Mouse (Mus musculus) testis, postnatal 14 days (tissue): ENCODE measurements around the gene Apoc4.

ENCODE experiments used
- DNase-seq: peaks from one replicate; pipeline ENCODE4 v3.0.0; 2021; ENCODE audit warnings: low spot score

Apoc4 gene

DNA sequence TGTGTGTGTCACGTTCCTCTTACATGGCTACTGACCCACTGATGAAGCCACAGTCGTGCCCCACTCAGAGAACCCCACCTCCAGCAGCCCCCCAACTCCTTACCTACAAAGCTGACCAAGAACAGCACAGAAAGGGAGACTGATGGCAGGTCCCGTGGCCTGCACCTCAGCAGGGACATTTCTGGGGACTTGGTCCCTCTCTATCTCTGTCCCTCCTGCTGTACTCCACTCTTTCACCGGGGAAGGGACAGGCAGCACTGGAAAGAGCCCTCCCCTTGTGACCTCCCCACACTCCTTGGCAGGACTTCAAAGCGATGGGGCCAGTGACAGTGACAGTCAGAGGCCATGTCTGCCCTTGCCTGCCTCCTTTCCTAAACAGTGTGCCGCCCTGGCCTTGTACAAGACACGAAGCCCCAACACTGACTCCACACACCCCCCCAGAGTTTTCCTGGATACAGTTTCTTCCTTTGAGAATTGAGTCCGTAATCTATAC, at the start of gene Apoc4, which contains the start of gene Gm44805:
Gene Apoc4 (minus strand): TSS at position 278 of the 493 bp plus-strand sequence.
Gene Gm44805 (minus strand): TSS at position 222 of the 493 bp plus-strand sequence.
- no peak for DNase-seq

DNA sequence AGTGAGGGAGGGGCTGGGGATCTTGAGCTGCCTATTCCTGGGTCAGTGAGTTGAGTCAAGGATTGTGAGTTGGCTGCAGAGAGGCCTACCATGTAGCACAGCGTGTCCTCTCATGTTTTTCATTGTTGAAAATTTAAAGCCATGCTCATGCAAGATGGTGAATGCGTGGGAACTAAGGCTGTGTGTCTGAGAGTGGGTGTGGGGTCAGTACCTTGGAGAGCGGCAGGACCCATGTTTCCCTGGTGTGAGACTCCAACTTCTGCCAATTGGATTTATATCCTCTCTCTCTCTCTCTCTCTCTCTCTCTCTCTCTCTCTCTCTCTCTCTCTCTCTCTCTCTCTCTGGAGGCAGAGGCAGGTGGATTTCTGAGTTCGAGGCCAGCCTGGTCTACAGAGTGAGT, 45.3 kb upstream of the Apoc4 start:
- no peak for DNase-seq

DNA sequence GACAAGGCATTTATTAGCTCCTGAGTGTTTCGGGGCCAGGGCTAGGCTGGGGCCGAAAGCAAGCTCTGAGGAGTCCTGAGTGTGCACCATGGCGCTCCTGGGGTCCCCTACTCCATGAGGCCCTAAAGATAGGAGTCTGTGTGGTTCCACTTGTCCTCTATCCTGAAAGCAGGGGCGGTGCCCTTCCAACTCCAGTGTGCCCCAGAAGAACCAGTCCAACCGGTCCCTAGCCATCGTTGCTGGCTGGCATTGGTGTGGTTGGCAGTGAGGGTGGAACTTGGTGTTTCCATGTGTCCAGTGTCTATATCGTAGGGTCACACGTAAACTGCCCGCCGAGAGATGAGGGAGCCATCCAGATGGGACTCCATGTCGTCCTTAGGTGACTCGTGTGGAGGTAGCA, 42.9 kb upstream of the Apoc4 start:
- no peak for DNase-seq

DNA sequence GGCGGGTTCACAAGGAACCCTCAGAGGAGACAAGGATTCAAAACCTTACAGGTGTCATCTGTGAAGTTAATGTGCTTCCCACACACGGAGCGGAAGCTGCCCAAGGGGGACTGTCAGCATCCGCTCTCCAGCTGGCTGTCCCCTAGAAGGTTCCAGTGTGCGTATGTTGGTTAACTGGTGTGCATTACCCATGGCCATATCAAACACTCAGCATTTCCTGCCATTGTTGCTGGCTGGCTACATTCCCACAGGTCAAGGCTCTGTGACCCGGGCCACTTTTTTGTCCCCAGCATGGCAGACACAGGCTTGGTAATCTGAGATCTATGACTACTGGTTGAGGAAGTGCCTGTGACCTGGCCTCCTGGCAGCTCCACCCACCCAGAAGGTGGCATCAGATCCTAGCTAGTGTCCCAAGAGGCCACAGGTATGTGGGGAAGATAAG, 41.5 kb upstream of the Apoc4 start:
- DNase-seq = no peak

DNA sequence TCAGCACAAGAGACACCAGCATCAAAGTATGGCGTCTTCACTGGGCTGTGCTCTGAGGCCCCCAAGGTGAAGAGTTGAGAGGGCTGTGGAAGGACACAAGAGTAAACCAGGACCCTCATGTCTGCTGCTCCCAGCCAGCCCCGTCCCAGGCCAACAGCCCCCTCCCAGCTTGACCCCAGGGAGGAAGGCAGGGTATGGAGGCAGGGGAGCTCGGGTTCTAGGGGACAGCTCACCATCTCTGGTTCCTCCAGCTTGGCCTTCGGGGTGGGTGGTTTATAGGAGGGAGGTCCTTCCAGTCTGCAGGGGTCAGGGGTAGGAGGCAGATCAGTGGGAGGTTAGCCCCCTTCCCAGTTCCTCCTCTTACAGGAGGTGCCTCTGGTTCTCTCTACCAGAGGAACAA, 37.9 kb upstream of the Apoc4 start:
- no peak for DNase-seq

DNA sequence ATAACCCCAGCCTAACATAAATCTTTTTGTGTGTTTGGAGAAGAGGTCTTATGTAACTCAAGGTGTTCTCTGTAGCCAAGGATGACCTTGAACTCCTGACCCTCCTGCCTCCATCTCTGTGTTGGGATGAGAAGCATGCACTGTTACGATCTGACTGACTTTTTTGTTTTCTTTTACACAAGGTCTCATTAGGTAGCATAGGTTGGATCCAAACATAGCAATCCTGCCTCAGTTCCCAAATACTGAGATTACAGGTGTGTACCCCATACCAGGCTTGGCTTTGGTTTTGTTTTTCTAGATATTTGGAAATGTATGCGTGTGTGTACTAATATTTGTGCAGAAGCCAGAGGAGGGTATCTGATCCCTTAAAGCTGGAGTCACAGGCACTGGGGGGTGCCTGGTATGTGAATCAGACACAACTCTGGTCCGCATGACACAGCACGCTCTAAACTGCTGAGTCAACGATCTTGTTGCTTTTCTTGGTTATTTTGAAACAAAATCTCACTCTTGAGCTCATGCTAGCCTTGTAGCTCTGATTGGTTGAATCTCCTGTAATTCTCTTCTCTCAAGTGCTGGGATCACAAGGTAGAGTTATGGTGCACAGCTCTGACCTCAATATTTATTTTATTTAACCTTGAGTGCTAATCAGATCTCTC, 37.1 kb upstream of the Apoc4 start:
- DNase-seq = no peak

DNA sequence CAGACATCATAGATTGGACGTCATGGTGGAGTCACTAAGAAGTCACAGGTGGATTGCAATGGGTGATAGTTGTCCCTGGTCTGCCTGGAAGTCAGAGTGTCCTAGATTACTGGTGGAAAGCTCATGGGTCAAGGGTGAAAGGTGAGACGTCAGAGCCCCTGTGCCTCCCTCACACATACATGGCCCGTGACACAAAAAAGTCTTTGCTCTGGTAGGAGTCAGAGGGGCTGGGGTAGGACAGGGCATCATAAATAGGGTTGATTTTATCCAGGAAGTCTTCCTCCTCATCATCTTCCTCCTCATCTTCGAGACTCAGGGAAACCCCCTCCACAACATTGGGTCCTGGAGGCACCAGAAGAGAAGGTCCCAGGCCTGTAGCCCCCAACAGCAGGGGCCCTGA, 36.1 kb upstream of the Apoc4 start:
- no peak for DNase-seq

DNA sequence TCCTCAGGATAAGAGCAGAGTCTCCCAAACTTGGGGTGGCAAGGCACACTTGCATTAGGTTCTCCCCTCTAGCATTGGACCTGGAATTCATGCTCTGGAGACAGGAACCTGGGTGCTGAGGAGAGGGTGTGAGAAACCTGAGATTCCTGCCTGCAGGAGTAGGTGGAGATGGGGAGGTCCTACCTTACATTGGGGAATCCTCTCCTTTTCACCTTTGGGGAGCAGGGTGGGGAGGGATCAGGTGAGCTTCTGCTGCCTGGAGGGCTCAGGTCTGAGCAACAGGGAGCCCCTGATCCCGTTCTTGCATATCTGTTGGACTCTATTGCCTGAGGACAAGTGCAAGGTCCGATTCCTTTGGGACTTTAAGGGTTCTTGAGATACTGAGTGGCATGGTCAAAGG, 35.5 kb upstream of the Apoc4 start:
- DNase-seq = no peak

DNA sequence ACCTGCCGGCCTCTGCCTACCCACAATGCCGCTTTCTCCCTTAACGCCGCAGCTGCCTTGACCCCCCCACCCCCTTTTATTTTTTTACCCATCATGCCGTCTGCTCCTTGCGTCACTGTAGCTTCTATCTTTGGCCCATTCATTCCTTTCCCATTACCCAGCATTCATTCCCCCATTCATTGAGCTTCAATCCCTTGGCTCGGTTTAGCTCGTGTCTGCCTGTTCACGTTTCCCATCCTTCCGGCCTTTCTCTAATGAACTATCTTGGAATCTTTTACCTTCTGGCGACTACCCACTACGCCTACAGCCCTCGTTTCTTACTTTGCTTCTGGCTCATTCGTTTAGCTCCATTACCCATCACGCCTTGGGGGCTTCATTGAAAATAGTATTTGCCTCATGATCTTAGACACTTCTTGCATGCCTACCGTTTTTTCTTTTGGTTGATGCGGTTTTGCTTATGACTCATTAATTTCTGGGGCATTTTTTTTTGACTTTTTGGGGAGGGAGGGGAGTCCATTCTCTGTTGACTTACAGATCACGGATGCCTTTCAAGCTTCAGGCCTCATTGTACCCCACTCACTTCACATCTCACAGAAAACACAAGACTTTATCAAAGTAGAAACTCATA, 34.9 kb upstream of the Apoc4 start:
- DNase-seq = no peak

DNA sequence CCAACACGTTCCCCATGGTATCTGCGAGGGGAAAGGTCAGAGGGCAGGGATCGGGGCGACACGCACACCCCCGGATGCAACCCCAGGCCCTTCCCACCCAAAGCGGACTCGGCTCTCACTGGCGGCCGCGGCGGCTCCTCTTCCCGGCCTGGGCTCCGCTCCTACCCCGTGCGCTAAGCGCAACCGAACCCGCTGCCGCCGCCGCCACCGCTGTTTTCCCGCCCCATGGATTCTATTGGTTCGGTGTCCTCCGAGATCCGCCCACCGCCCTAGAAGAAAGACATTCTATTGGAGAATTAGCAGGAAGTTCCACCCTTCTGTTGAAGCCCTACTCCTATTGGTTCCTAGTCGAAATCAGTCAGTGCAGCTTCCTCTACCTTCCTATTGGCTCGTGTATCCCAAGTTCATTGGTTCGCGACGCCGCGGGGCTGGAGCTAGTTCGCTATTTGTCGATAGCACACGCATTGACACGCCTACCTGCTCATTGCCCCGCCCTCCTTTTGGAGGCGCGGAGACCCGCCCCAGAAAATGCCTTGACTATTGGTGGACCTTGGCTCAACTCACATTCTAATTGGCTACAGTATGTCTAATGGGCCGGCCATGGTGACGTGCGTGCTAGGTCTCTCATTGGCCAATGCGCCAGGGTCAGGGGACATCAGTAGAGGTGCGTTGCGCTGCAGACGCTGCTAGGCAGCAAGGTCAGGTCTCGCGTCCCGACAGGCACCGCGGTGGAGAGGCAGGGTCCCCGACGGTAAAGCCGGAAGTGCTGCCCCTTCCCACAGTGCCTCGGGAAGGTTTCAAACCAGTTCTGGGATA, 34.2 kb upstream of the Apoc4 start, which contains the start of gene Tomm40:
Gene Tomm40 (minus strand): TSS at position 200 of the 816 bp plus-strand sequence.
- peak; percentile 99 for DNase-seq

DNA sequence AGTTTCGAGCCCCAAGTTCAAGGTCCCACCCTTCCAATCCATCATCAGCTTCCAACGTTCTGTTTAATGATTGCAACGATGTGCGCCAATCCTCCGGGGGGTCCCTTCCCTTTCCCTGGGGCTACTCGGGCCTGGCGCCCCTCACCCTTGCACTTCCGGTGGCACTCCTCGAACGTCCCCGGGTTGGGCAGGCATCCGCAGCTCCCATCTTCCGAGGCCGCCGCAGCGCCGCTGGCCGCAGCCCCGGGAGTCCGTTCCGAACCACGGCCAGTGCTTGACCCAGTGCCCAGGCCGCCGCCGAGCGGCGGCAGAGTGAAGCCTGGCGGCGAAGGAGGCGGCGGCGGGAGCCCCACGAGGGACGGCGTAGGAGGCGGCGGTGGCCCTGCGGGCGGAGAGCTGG, 33.6 kb upstream of the Apoc4 start:
- no peak for DNase-seq

DNA sequence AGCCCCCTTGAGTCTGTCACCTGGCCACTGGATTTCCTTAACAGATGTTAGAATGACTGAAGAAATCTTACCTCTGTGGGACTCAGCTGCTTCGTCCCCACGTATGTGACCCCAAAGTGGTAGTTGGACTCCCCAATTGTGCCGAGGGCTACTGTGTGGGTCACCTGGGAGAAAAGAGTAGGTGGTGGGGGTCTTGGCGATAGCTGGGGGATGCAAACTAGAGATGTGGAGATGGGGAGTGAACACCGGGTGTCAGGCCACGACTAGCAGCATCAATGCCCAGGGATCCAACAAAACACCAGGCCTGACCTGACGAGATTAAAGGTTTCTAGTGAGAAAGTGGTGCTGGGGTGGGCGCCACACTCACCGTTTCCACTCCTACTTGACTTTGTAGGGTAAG, 32.3 kb upstream of the Apoc4 start:
- DNase-seq = no peak

DNA sequence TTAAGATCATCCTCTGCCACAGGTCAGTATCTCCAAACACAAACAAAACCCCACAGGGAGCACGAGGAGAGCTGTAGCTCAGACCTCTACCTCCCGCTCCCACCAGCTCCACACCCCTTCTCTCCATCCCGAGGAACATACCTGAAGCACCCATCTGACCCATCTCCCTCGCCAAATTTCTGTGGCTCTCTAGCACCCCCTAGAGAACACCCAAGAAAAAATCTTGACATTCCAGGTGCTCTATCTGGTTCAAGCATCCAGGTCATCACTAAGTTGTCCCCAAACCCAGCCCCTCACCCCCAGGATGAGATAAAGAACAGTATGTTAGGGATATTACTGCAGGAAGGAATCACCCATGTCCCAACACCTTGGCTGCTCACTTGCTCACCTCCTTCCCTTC, 31.9 kb upstream of the Apoc4 start:
- no peak for DNase-seq

DNA sequence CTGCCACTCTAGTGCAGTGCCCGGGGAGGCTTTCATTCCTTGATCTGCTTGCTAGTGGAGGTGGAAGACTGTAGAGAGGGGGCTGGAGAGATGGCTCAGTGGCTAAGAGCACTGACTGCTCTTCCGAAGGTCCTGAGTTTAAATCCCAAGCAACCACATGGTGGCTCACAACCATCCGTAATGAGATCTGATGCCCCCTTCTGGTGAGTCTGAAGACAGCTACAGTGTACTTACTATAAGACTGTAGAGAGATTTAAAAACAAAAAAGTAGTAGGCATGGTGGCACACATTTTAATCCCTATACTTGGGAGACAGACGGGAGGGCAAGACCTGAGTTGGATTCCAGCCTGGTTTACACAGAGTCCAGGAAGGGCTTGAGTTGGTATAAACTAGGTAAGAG, 31.1 kb upstream of the Apoc4 start:
- no peak for DNase-seq

DNA sequence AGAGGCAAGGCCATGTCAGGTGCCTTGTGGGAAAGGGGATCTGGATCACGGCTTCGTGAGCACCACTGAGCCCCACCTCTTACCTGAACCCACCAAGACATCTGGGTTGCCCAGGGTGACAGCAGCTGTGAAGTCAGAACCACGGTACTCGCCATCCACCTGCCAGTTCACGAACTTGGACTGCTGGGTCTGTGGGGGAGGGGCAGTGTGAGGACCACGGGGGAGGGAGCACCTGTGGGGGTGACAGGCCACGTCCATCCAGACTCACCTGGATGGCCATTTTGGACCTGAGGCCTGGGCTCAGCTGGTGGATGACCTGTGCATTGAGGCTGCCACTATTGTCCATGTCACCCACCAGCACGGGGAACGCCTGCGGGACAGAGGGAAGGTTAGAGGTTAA, 29.4 kb upstream of the Apoc4 start:
- DNase-seq = no peak

DNA sequence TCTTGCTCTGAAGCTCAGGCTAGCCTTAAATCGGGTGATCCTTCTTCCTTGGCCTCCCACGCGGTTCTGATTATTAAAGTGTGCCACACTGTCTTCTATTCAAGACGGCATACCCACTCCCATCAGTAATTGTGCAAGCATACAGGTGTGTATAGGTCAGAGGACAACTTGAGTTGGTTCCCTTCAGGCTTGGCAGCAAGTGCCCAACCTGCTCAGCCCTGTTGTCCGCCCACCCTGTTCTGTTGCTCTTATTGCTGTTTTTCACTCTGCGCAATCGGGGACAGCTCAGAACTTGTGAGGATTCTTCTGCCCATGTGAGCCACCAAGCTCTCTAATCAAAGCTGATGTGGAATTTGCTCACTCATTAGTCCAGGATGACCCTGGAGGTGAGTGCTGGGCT, 24.0 kb upstream of the Apoc4 start:
- no peak for DNase-seq

DNA sequence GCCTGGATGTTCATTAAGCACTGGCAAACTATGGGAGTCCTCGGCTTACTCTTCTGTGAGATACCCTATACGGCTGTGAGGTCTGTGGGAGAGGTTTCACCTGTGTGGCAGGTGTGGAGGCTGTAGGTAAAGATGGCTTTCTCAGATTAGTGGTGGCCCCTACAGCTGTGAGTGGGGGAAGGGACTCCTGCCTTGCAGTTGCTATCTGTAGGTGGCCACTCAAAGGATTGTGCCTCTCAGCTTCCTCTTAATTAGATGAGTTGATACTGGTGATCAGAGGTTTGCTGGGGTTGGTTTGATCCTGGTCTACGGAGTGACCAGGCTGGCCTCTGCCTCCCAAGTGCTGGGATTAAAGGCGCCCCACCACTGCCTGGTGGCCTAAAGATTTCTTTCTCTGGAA, 23.2 kb upstream of the Apoc4 start:
- DNase-seq = no peak

DNA sequence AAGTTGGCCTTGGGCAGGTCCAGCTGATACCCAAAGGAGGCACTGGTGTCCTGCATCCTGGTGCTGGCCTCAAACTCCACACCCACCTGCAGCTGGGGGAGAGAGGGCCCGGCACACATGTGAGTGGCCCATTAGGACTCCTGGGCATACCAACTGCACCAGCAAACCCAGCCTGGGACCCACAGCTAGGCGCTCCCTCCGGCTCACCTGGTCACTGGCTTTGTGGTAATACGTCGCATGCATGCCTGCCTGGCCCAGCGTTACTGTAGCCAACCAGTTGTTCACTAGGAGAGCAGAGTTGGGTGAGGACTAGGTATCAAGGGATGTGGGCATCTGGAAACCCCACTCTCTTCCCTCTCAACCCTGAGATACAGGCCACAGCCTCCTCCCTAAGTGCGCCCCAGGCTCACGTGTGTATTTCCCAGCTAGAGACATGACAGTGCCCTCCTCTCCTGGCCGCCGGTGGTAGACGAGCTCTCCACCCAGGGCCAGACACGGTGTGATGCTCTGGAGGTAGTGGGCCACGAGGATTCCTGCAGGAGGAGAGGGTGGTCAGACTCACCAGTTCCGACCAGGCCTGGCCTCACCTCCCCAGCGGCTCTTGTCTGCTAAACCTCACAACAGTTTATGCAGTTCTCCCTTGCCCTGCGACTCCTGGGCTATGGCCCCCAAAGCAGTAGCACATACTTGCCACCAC, 21.7 kb upstream of the Apoc4 start:
- DNase-seq = no peak

DNA sequence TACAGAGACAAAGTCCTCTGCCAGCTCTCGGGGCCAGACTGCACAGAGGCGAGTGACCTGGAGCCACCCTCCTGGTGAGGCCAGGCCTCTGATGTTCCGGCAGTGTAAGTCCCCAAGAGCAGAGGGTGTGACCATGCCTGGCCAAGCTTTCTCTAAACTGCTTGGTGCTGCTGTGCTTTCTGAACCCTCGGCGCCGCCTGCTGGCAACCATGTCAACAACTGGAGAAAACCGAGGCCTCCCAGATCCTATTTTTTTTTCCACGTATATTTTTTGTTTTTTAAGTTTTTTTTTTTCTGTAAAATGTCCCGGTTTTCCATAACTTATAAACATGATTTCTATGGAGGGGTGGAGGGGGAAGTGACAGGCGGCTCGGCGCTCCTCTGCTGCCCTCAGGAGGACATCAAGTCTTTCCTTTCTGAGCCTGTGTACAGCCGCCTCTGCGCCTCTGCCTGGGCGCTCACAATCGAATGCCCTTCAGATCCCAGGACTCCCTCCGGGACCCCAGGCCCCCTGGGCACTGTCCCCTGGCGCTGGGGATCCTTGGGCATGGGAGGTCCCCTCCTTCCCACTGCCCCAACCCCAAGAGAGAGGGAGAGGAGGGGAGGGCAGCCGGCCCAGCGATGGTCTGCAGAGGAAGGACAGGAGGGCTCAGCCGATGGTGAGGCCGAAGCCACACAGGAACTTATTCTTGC, 19.9 kb upstream of the Apoc4 start:
- peak; percentile 61 for DNase-seq

DNA sequence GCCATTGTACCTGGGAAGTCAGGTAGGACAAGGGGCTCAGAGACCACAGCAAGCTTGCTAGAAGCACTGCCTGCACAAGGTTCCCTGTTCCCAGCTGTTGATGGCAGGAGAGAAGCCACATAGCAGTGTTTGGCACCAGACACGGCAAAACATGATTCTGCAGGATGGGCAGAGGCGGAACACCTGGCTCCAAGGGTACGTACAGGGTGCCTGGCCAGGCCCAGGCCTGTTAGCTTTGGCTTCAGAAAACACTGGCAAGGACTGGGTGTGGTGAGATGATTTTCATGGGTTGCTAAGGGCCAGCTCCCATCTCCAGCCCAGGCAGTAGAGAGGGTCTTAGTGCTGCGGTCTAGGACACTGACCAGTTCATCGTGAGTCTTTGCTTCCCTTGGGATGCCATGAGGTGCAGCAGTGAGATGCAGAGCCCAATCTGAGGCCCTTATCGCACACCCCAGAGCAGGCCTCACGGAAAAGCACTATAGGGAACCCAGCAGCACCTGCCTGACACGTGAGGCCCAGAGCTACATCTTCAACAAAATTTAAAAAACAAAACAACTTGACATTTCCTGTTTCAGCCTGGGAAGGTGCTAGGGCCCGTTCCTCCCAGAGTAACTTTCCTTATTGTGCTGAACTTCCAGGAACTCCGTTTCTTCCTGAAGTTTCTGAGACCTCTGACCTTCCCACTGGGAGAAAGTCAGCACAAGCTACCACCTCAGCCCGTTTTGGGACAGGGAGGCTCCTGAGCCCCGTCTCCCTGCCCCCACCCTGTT, 19.2 kb upstream of the Apoc4 start:
- no peak for DNase-seq

DNA sequence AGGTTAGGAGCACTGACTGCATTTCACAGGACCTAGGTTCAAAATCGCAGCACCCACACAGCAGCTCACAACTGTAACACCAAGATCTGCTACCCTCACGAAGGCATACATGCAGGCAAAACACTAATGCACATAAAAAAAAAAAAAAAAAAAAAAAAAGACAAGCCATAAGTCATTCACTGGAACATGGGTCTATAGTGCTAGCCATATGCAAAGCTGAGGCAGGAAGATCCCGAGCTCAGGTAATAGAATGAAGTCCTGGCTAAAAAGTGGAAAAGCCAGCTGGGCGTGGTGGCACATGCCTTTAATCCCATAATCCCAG, 18.5 kb upstream of the Apoc4 start:
- DNase-seq = no peak
